Mouse (Mus musculus): ENCODE data around the gene Sbf2.

- TF ChIP-seq CTCF (IDR thresholded peaks at IDR 0.05 in 2 of 3, conservative IDR thresholded peaks at IDR 0.05 in 1 of 3; ENCODE audit: control insufficient read depth in 1 of 3, insufficient read depth in 1 of 3, low read depth in 2 of 3, low read length in 3 of 3, poor library complexity in 1 of 3, severe bottlenecking in 1 of 3), result no peak
- TF ChIP-seq POLR2A (IDR thresholded peaks at IDR 0.05; ENCODE audit: control insufficient read depth in 1 of 2, insufficient read depth in 1 of 2, low read depth in 1 of 2, low read length in 2 of 2, poor library complexity in 1 of 2), result no peak
- TF ChIP-seq E2F4 (IDR thresholded peaks at IDR 0.05; ENCODE audit: borderline replicate concordance, low read depth, low read length), result no peak
- TF ChIP-seq SIN3A (IDR thresholded peaks at IDR 0.05; ENCODE audit: low read length), result no peak
- TF ChIP-seq TAL1 (IDR thresholded peaks at IDR 0.05; ENCODE audit: low read length), result no peak
These were observed 1.1 kb upstream of the Sbf2 start for GRCm38 (mm10) chr7:110615792-110616191.
